Mouse (Mus musculus): ENCODE data around the gene Sar1b. TPM values are rescaled to one million over a fixed set of nuclear protein-coding genes. Genes with fewer than 3 reads are reported as not detected.
"Not testable (repeated sequence)": the region's sequence is repeated elsewhere in the genome, so short reads cannot be mapped to it uniquely, and the experiment has no call there.

The Sar1b gene
- polyA plus RNA-seq, 1 experiment from 2014 or later = 156 TPM

GRCm38 (mm10) chr11:51768296-51768695 is 4.8 kb downstream of the Sar1b start:
- H3K4me1 ChIP-seq (replicated peaks; ENCODE audit: insufficient read depth, low read length) = no peaks in the 10 kb centered on the region
- H3K4me3 ChIP-seq (replicated peaks; ENCODE audit: low read depth, low read length) = no peak overlapping the region
- ATAC-seq (replicated peaks; ENCODE audit: low FRiP score, low read depth) = no peak
- H3K9ac ChIP-seq (ENCODE audit: low read depth, low read length) = no peak overlapping the region
- no peaks in the 10 kb centered on the region for H3K9me3 ChIP-seq (replicated peaks; ENCODE audit: low read length)
- no peak overlapping the region for H3K4me2 ChIP-seq (ENCODE audit: low read length)
- H3K27me3 ChIP-seq (ENCODE audit: insufficient read depth, low read length) = no peaks in the 10 kb centered on the region
- WGBS = 41% methylated on average over 5 of the region's 5 CpGs
- TF ChIP-seq CTCF (IDR thresholded peaks at IDR 0.05; ENCODE audit: low read depth) = no peak
- H3K27ac ChIP-seq = peak overlapping the region; percentile 47
- no peaks in the 10 kb centered on the region for H3K36me3 ChIP-seq (ENCODE audit: insufficient read depth, low read length)
- no peak for DNase-seq (ENCODE audit: low spot score)

GRCm38 (mm10) chr11:51775507-51775906 is 12.0 kb downstream of the Sar1b start:
- no peak for ATAC-seq (replicated peaks; ENCODE audit: low FRiP score, low read depth)
- Histone ChIP-seq H3K4me2 (ENCODE audit: low read length) (no peak overlapping the region), H3K9ac (ENCODE audit: low read depth, low read length) (no peak overlapping the region), H3K4me3 (replicated peaks; ENCODE audit: low read depth, low read length) (no peak overlapping the region), H3K27me3 (ENCODE audit: insufficient read depth, low read length) (no peaks in the 10 kb centered on the region), H3K36me3 (ENCODE audit: insufficient read depth, low read length) (peaks cover 5% of the 10 kb centered on the region; the same call in 1 of the 2 replicates), H3K27ac (no peak overlapping the region), H3K9me3 (replicated peaks; ENCODE audit: low read length) (no peaks in the 10 kb centered on the region), H3K4me1 (replicated peaks; ENCODE audit: insufficient read depth, low read length) (no peaks in the 10 kb centered on the region)
- WGBS = 96% methylated on average over 3 of the region's 3 CpGs
- DNase-seq (ENCODE audit: low spot score) = no peak
- TF ChIP-seq CTCF (IDR thresholded peaks at IDR 0.05; ENCODE audit: low read depth) = no peak

- no peak for ATAC-seq (replicated peaks; ENCODE audit: low FRiP score, low read depth)
- Histone ChIP-seq H3K27me3 (ENCODE audit: insufficient read depth, low read length) (no peaks in the 10 kb centered on the region), H3K36me3 (ENCODE audit: insufficient read depth, low read length) (peaks cover 15% of the 10 kb centered on the region; the same call in 1 of the 2 replicates), H3K4me2 (ENCODE audit: low read length) (no peak overlapping the region), H3K4me1 (replicated peaks; ENCODE audit: insufficient read depth, low read length) (no peaks in the 10 kb centered on the region), H3K9ac (ENCODE audit: low read depth, low read length) (no peak overlapping the region), H3K27ac (no peak overlapping the region), H3K4me3 (replicated peaks; ENCODE audit: low read depth, low read length) (no peak overlapping the region), H3K9me3 (replicated peaks; ENCODE audit: low read length) (no peaks in the 10 kb centered on the region)
- no peak for DNase-seq (ENCODE audit: low spot score)
- WGBS = 92% methylated on average over 5 of the region's 5 CpGs
- TF ChIP-seq CTCF (IDR thresholded peaks at IDR 0.05; ENCODE audit: low read depth) = no peak
Measured at GRCm38 (mm10) chr11:51777478-51777877, 14.0 kb downstream of the Sar1b start.

GRCm38 (mm10) chr11:51780773-51781267 is 17.3 kb downstream of the Sar1b start:
- H3K9me3 ChIP-seq (replicated peaks; ENCODE audit: low read length) = no peaks in the 10 kb centered on the region
- no peak overlapping the region for H3K9ac ChIP-seq (ENCODE audit: low read depth, low read length)
- DNase-seq (ENCODE audit: low spot score) = no peak
- WGBS = 84% methylated on average over 9 of the region's 9 CpGs
- H3K4me3 ChIP-seq (replicated peaks; ENCODE audit: low read depth, low read length) = no peak overlapping the region
- no peak overlapping the region for H3K27ac ChIP-seq
- no peaks in the 10 kb centered on the region for H3K4me1 ChIP-seq (replicated peaks; ENCODE audit: insufficient read depth, low read length)
- H3K4me2 ChIP-seq (ENCODE audit: low read length) = no peak overlapping the region
- no peaks in the 10 kb centered on the region for H3K27me3 ChIP-seq (ENCODE audit: insufficient read depth, low read length)
- H3K36me3 ChIP-seq (ENCODE audit: insufficient read depth, low read length) = peaks cover 23% of the 10 kb centered on the region; the same call in 1 of the 2 replicates
- TF ChIP-seq CTCF (IDR thresholded peaks at IDR 0.05; ENCODE audit: low read depth) = no peak
- no peak for ATAC-seq (replicated peaks; ENCODE audit: low FRiP score, low read depth)

- Histone ChIP-seq H3K4me1 (replicated peaks; ENCODE audit: insufficient read depth, low read length) (no peaks in the 10 kb centered on the region), H3K36me3 (ENCODE audit: insufficient read depth, low read length) (peaks cover 27% of the 10 kb centered on the region; the same call in 1 of the 2 replicates), H3K4me3 (replicated peaks; ENCODE audit: low read depth, low read length) (no peak overlapping the region), H3K9me3 (replicated peaks; ENCODE audit: low read length) (no peaks in the 10 kb centered on the region), H3K27me3 (ENCODE audit: insufficient read depth, low read length) (no peaks in the 10 kb centered on the region), H3K9ac (ENCODE audit: low read depth, low read length) (no peak overlapping the region), H3K27ac (no peak overlapping the region), H3K4me2 (ENCODE audit: low read length) (no peak overlapping the region)
- 89% methylated on average over 6 of the region's 6 CpGs for WGBS
- ATAC-seq (replicated peaks; ENCODE audit: low FRiP score, low read depth) (no peak), DNase-seq (ENCODE audit: low spot score) (no peak)
- no peak for TF ChIP-seq CTCF (IDR thresholded peaks at IDR 0.05; ENCODE audit: low read depth)
Measured at GRCm38 (mm10) chr11:51782721-51783120, 19.2 kb downstream of the Sar1b start.

- DNase-seq (ENCODE audit: low spot score) (no peak), ATAC-seq (replicated peaks; ENCODE audit: low FRiP score, low read depth) (no peak)
- Histone ChIP-seq H3K36me3 (ENCODE audit: insufficient read depth, low read length) (peaks cover 43% of the 10 kb centered on the region; the same call in 1 of the 2 replicates), H3K4me1 (replicated peaks; ENCODE audit: insufficient read depth, low read length) (no peaks in the 10 kb centered on the region), H3K27me3 (ENCODE audit: insufficient read depth, low read length) (no peaks in the 10 kb centered on the region), H3K4me3 (replicated peaks; ENCODE audit: low read depth, low read length) (no peak overlapping the region), H3K27ac (no peak overlapping the region), H3K9ac (ENCODE audit: low read depth, low read length) (no peak overlapping the region), H3K4me2 (ENCODE audit: low read length) (no peak overlapping the region), H3K9me3 (replicated peaks; ENCODE audit: low read length) (no peaks in the 10 kb centered on the region)
- peak; percentile 68 for TF ChIP-seq CTCF (IDR thresholded peaks at IDR 0.05; ENCODE audit: low read depth)
- WGBS = 94% methylated on average over 6 of the region's 6 CpGs
Measured at GRCm38 (mm10) chr11:51785926-51786325, 22.4 kb downstream of the Sar1b start.

GRCm38 (mm10) chr11:51789735-51790134 is 26.2 kb downstream of the Sar1b start:
- H3K4me1 ChIP-seq (replicated peaks; ENCODE audit: insufficient read depth, low read length); H3K4me2 ChIP-seq (ENCODE audit: low read length); DNase-seq (ENCODE audit: low spot score); H3K9me3 ChIP-seq (replicated peaks; ENCODE audit: low read length); ATAC-seq (replicated peaks; ENCODE audit: low FRiP score, low read depth); H3K9ac ChIP-seq (ENCODE audit: low read depth, low read length); H3K27ac ChIP-seq; H3K4me3 ChIP-seq (replicated peaks; ENCODE audit: low read depth, low read length); H3K27me3 ChIP-seq (ENCODE audit: insufficient read depth, low read length): not testable (repeated sequence)
- peaks cover 39% of the 10 kb centered on the region; the same call in 1 of the 2 replicates for H3K36me3 ChIP-seq (ENCODE audit: insufficient read depth, low read length)
- WGBS = 90% methylated on average over 4 of the region's 4 CpGs
- TF ChIP-seq CTCF (IDR thresholded peaks at IDR 0.05; ENCODE audit: low read depth) = peak; percentile 36; the same call in 1 of the 2 replicates

Data from kidney, postnatal 0 days (tissue).